Mouse (Mus musculus) cerebellum, postnatal 25 days (tissue): Measurements from ENCODE around the gene Gm10570.

ENCODE experiments used
- DNase-seq, 2 experiments: peaks; one replicate each; pipeline ENCODE4 v3.0.0; 2021; ENCODE audit warnings: mixed read lengths in 2 of 2

The Gm10570 gene

DNA sequence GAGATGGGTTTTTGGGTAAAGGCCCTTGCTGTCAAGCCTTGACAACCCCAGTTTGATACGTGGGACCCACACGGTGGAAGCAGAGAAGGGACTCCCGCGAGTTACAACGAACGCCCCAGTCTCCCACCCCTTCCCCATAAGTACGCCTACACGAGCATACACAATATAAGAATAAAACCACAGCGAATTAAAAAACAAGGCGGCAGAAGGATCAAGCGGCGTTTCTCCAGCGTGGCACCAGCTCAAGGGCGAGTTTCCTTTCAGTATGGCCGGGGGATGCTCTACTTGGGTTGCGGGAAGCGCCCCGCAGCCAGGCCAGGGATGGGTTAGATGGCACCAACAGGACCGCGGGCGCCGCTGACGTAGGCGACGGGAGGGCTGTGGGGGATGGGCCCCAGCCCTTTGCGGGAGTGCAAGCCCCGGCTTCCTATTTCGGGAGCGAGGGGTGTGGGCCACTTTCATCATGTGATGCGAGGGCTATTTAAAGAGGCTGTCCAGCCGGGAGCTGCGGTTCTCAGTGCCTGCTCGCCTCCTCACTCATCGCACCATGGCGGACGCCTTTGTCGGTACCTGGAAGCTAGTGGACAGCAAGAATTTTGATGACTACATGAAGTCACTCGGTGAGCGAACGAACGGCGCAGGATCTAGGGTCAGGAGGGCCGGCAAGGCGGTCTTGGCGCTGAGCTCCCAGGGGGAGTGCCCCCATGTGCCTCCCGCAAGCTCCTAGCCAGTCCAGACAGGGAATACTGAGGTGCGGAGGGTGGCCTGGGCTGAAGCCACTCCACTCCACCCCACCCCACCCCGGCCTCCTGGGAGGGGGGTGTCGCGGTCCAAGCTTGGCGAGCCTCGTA, at the start of gene Gm10570, which contains the start of gene Fabp3:
Gene Gm10570, minus strand, starts transcription at position 444 of the 851 bp plus-strand sequence.
Gene Fabp3, plus strand, starts transcription at position 365 of the 851 bp plus-strand sequence.
- peak; percentile 82 to 90 for DNase-seq

- no peak for DNase-seq
Observed at GRCm38 (mm10) chr4:130357946-130358345, 49.5 kb upstream of the Gm10570 start.

- no peak for DNase-seq
Observed at GRCm38 (mm10) chr4:130352588-130352987, 44.1 kb upstream of the Gm10570 start.

DNA sequence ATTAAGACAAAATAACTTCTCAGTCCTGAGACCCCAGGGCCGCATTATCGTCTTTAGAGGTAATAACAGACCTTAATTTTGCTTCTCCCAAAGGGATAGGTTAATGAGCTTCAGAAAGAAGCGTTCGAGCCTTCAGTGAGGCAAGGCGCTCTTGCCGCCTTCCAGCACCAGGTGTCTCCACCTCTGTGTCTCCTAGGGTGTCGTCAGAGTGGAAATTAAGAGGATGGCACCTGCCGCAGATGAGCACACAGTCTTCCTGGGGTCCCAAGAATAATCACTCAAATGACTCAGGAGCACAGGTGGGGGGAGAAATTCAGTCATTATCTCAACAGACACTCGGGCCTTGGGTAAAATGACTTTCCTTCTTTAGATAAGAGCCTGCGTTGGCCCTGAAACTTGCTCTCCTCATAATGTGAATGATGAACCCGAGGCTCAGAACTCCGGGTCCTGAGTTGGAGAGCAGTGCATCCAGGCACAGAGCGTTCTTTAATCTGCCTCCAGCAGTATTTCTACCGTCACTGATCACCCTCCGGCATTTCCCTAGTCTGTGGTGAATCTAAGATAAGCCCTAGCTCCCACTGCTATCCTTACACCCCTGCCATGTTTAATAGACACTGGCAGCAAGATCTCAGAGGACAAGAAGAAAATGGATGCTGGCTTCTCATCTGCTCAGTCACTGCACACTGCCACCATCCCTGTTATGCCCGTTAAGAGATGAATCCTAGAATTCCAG, 42.4 kb upstream of the Gm10570 start:
- DNase-seq: no peak

GRCm38 (mm10) chr4:130349666-130350065, 41.2 kb upstream of the Gm10570 start:
- DNase-seq: peak in 1 of 2 experiments; percentile 23

DNA sequence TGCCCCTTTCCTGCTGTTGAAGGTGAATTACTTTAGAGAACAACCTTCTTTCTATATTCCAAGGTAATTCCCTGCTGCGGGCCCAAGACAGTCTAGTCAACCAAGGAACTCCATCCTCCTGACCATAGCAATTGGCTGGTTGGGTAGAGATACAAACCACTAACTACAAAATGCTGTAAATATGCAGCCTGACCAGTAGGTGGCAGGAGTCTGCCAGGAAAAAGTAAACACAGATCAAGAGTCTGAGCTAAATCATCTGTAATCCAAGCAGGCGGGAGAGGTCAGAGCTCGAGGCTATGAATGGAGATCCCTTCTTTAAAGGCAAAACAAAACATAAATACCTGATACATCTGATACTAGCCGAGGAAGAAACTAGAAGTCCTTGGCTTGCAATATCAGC, 33.2 kb upstream of the Gm10570 start:
- peak; percentile 68 to 75 for DNase-seq

- no peak for DNase-seq
Observed at GRCm38 (mm10) chr4:130335867-130336266, 27.4 kb upstream of the Gm10570 start.

- peak; percentile 81 for DNase-seq
Observed at GRCm38 (mm10) chr4:130327366-130327765, 18.9 kb upstream of the Gm10570 start.

- DNase-seq: no peak
Observed at GRCm38 (mm10) chr4:130325446-130325845, 17.0 kb upstream of the Gm10570 start.

DNA sequence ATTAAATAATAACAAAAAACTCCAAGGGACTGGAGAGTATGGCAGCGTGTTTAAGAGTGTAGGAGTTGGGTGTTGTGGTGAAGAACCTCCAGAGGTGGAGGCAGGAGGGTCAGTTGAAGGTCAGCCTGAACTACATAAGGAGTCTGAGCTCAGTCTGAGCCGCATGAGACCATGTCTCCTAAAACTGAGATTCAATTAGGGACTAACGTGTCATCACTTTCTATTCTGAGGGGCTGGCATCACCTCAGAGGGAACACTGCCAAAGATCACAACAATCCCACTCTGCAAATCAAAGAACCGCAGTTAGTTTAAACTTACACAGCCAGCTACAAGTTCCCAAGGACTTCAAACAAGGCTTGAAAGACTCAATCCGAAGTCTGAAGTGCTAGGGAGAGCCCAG, 15.1 kb upstream of the Gm10570 start:
- no peak for DNase-seq

DNA sequence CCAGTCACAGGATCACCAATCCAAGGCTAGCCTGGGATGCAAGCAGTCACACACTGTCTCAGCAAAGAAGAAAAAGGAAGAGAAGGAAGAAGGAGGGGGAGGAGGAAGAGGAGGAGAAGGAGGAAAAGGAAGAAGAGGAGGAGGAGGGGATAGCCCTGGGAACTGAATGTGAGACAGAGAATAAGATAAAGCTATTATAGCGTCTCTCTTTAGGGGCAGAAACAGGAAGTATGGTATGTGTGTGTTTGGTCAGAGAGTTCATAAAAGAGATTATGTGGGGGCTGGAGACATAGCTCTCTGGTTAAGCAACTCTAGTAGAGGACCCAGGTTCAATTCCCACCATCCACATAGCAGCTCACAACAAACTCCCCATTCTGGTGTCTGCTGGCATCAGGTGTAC, 14.7 kb upstream of the Gm10570 start:
- no peak for DNase-seq

GRCm38 (mm10) chr4:130322567-130322966, 14.1 kb upstream of the Gm10570 start:
- DNase-seq: no peak

DNA sequence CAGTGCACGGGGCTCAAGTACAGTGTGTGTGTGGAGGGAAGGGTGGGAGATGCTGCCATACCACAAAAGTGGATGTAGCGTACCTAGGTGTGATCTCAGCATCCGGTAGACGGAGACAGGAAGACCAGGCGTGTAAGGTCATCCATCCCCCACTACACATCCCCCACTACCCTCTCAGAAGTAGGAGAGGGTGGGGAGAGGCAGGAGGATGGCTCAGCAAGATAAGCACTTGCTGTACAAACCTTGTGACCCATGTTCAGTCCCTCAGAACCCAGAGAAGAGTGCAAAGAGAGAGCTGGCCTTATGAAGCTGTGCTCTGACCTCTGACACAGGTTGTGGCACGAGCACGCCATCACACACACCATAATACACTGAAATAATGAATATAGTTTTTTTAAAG, 13.2 kb upstream of the Gm10570 start:
- no peak for DNase-seq

- DNase-seq: no peak
Observed at GRCm38 (mm10) chr4:130319564-130319963, 11.1 kb upstream of the Gm10570 start.

DNA sequence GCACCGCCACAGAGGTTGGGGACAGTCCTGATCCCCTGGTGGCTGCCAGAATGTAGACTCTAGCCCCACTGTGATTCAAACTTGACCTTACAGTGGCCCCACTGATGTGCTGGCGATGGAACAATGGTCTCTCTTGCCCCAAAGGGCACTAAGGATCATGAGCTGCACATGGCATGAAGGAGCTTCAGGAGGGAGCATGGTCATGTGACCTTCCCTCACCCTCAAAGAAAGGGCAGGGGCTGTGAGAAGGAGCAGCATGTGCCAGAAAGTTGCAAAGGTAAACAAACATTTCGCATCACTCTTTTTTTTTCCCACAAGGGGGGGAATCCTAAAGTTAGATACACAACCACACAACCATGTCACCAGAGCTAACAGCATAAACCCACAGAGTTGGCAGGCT, 9.6 kb upstream of the Gm10570 start:
- DNase-seq: no peak

DNA sequence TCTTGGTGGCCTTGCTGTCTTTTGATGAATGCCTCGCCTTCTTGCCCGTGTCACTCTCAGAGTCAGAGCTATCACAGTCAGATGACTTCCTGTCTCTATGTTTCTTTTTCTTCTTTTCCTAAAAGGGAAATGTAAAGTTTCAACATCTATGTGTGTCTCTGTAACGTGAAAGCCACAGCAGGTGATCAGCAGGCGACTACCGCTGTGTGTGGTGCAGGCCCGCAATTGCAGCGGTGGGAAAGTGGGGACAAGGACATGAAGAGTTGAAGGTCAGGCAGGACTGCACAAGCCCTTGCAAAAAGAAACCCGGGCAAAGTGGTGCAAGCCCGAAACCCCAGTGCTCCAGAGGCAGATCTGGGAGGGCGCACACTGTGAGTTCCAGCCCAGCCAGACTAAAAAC, 8.2 kb upstream of the Gm10570 start:
- DNase-seq: no peak

GRCm38 (mm10) chr4:130315771-130316527, 7.5 kb upstream of the Gm10570 start:
- peak; percentile 53 to 76 for DNase-seq

DNA sequence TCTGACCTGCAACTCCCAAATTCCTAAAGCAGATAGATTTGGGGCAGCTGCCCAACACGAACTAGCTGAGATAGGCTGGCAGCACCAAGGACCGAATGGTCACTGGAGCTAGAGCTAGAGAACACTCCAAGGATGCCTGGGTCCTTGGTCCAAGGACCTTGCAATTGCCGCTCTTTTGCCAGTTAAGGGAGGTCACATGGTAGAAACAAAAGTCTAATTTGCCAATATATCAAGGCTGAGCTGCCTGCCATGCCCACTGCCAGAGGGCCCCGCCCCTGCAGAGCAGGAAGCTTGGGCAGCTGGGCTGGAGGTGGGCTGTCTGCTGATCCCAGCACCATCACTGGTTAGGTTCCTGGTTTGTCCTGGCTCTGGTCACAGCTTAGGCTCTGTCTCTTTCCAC, 5.1 kb upstream of the Gm10570 start:
- DNase-seq: no peak

DNA sequence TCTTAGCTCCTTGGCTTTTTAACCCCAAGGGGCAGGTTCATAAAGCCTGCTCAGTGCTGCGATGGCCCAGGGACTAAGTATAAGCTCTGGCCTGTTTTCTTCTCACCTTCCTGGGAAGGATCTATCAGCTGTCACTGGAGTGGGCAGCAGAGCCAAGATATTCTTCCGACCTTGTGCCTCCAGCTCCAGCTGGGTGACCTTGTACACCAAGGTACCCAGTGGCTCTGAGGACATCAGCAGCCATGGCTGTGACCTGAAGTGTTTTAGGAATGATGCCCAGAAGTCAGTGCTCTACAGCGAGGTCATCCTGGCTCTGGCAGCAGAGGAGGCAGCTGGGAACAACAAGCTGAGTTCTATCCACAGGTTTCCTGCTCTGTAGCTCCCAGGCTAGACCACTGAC, 4.1 kb upstream of the Gm10570 start:
- no peak for DNase-seq

- peak; percentile 46 to 57 for DNase-seq
Observed at GRCm38 (mm10) chr4:130309254-130309653, 780 bp upstream of the Gm10570 start.

DNA sequence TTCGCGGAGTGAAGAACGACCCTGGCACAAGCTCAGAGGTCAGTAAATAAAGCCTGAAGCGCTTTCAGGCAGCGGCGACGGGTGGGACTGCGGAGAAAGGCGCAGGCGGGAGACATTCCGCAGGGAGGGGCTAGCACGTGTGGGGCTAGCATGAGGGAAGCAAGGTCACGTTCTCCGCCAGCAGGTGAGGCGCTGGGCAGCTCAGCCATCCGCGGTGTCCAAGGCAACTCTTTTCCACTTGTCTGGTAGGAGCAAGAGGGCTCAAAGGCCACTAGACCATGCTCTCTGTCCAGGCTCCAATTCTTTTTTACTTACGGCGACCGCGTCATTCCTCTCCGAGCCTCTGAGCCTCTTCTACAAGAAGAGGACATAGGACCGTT, 633 bp downstream of the Gm10570 start:
- peak; percentile 69 to 80 for DNase-seq

- DNase-seq: peak; percentile 51 to 52
Observed at GRCm38 (mm10) chr4:130306796-130307630, 1.5 kb downstream of the Gm10570 start.
